Mouse (Mus musculus): Measurements from ENCODE around the gene S100a7a. TPM values are rescaled to one million over a fixed set of nuclear protein-coding genes. Genes with fewer than 3 reads are reported as not detected.

S100a7a gene
- 0.13 and 0.44 TPM in 2 replicates for polyA plus RNA-seq (2015; fragmentation: Nextera tagmentation; extraction: Ambion mirVana)

DNA sequence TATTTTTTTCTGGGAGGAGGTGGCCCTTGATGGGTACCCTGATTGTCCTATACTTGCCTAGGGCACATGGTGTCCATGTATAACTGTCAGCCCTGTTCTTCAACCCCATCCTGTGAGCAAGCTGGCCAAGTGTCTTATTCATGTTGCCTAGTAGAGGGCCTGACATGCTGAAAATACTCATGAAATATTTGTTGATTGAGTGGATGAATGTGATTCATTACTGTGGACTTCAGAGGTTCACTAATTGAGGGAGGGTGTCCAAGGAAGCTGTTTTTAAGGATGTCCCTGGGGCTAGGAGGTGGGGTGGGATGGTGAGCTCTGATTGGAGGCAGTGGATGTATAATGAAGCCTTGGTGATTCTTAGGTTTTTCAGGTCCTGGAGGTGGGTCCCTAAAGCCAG, at the start of gene S100a7a:
Gene S100a7a (plus strand): TSS at position 301 of the 400 bp plus-strand sequence.
- Histone ChIP-seq H3K27ac (no peak within 1 kb of the TSS), H3K4me2 (replicated peaks) (no peak within 1 kb of the TSS), H3K9me3 (no peaks in the 10 kb centered on the region), H3K27me3 (replicated peaks) (peaks cover 5% of the 10 kb centered on the region), H3K4me1 (replicated peaks) (no peaks in the 10 kb centered on the region), H3K9ac (no peak within 1 kb of the TSS), H3K4me3 (replicated peaks) (no peak within 1 kb of the TSS), H3K36me3 (no peaks in the 10 kb centered on the region)
- no peak for ATAC-seq

DNA sequence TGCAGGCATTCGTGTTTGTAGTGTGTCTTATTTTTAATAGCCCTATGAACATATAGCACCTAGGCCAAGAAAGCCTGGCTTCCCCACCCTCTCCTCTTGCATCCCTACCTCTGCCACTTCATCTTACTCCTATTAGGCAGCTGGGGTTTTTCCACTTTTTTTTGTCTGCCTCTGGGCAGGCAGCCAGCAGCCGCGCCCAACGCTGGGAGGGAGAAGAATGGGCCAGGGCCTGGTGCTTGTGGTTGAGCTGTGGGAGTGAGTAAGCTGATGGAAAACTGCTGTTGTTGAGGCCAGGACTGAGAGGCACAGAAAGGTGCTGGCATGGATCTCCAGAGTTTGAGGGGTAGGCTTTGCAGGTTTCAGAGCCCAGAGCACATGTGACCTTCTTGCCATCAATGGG, 49.4 kb upstream of the S100a7a start:
- no peaks in the 10 kb centered on the region for H3K36me3 ChIP-seq
- no peak overlapping the region for H3K4me2 ChIP-seq (replicated peaks)
- H3K9ac ChIP-seq, result no peak overlapping the region
- peaks cover 18% of the 10 kb centered on the region for H3K4me1 ChIP-seq (replicated peaks)
- H3K4me3 ChIP-seq (replicated peaks), result no peak overlapping the region
- H3K27ac ChIP-seq, result peak overlapping the region; percentile 62
- WGBS, result 12% methylated on average over 4 of the region's 4 CpGs
- no peaks in the 10 kb centered on the region for H3K27me3 ChIP-seq (replicated peaks)
- H3K9me3 ChIP-seq, result no peaks in the 10 kb centered on the region
- ATAC-seq, result peak; percentile 65

DNA sequence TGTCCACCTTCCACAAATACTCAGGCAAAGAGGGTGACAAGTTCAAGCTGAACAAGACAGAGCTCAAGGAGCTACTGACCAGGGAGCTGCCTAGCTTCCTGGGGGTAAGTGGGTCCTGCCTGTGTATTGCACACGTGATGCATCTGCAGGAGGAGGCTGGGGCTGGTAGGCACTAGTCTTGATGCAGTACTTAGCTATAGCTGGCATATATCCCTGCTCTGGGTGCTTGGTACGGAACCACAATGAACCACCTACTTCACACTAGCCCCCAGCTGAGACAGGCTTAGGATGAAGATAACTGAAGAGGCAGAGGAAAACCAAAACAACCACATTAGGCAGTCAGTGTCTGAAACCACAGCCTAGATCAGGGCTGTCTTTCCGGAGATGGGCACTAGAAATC, 48.8 kb upstream of the S100a7a start:
- Histone ChIP-seq H3K4me3 (replicated peaks) (no peak overlapping the region), H3K4me2 (replicated peaks) (no peak overlapping the region), H3K4me1 (replicated peaks) (peaks cover 18% of the 10 kb centered on the region), H3K36me3 (no peaks in the 10 kb centered on the region), H3K9ac (no peak overlapping the region), H3K27me3 (replicated peaks) (no peaks in the 10 kb centered on the region), H3K9me3 (no peaks in the 10 kb centered on the region), H3K27ac (peak overlapping the region; percentile 45; the same call in 1 of the 2 replicates)
- 76% methylated on average over 3 of the region's 3 CpGs for WGBS
- ATAC-seq, result no peak

DNA sequence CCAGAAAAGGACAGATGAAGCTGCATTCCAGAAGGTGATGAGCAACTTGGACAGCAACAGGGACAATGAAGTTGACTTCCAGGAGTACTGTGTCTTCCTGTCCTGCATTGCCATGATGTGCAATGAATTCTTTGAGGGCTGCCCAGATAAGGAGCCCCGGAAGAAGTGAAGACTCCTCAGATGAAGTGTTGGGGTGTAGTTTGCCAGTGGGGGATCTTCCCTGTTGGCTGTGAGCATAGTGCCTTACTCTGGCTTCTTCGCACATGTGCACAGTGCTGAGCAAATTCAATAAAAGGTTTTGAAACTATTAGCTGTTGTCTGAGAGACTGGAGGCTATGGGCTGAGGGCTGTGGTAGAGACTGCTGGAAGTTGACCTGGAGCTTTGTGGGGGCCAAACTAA, 48.1 kb upstream of the S100a7a start:
- no peak overlapping the region for H3K4me2 ChIP-seq (replicated peaks)
- H3K4me1 ChIP-seq (replicated peaks), result peaks cover 18% of the 10 kb centered on the region
- H3K27ac ChIP-seq, result peak overlapping the region; percentile 45; the same call in 1 of the 2 replicates
- H3K36me3 ChIP-seq, result no peaks in the 10 kb centered on the region
- no peak overlapping the region for H3K4me3 ChIP-seq (replicated peaks)
- ATAC-seq, result no peak
- no peak overlapping the region for H3K9ac ChIP-seq
- no peaks in the 10 kb centered on the region for H3K27me3 ChIP-seq (replicated peaks)
- 83% methylated on average over 2 of the region's 2 CpGs for WGBS
- H3K9me3 ChIP-seq, result no peaks in the 10 kb centered on the region

DNA sequence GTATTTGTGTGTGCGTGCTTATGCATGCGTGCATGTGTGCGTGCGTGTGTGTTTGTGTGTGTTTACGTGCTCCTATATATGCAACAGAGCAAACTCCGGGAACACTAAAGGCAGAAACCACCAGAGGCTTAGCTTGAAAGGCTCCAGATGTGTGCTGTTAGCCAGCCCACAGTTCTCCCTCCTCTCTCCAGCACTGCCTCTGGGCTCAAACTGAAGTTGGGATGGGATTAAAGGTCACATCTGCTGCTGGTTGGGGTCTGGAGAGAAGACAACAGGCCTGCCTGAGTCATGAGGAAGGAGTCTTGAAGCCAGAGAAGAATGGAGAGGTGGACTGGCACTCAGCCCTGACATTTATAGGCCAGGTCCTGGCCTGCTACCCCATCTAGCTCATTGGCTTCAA, 47.6 kb upstream of the S100a7a start:
- H3K27me3 ChIP-seq (replicated peaks), result no peaks in the 10 kb centered on the region
- H3K4me3 ChIP-seq (replicated peaks), result no peak overlapping the region
- 56% methylated on average over 6 of the region's 6 CpGs for WGBS
- no peak overlapping the region for H3K4me2 ChIP-seq (replicated peaks)
- H3K36me3 ChIP-seq, result no peaks in the 10 kb centered on the region
- no peak overlapping the region for H3K9ac ChIP-seq
- H3K4me1 ChIP-seq (replicated peaks), result peaks cover 18% of the 10 kb centered on the region
- peak overlapping the region; percentile 45; the same call in 1 of the 2 replicates for H3K27ac ChIP-seq
- H3K9me3 ChIP-seq, result no peaks in the 10 kb centered on the region
- no peak for ATAC-seq

DNA sequence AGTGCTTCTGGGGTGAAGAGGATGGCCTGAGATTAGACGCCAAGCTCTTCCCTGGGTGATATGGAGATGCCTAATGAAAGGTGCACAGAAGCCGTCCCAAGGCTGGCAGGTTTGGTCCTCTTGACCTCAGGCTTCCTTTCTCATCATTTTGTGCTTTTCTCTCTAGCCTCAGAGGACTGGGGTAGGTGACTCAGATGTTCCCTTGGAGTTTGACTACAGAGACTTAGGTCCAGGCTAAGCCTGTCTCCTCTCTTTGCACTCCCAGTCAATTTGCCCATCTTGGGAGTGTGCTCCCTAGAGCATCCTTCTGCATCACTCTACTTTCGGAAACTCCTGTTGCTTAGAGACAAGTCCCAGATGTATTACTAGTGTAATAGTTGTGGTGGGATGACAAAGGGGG, 46.5 kb upstream of the S100a7a start:
- Histone ChIP-seq H3K4me1 (replicated peaks) (peaks cover 18% of the 10 kb centered on the region), H3K9me3 (no peaks in the 10 kb centered on the region), H3K9ac (no peak overlapping the region), H3K36me3 (no peaks in the 10 kb centered on the region), H3K27me3 (replicated peaks) (no peaks in the 10 kb centered on the region), H3K4me2 (replicated peaks) (no peak overlapping the region), H3K4me3 (replicated peaks) (no peak overlapping the region), H3K27ac (no peak overlapping the region)
- 84% methylated on average over 3 of the region's 3 CpGs for WGBS
- ATAC-seq, result no peak

DNA sequence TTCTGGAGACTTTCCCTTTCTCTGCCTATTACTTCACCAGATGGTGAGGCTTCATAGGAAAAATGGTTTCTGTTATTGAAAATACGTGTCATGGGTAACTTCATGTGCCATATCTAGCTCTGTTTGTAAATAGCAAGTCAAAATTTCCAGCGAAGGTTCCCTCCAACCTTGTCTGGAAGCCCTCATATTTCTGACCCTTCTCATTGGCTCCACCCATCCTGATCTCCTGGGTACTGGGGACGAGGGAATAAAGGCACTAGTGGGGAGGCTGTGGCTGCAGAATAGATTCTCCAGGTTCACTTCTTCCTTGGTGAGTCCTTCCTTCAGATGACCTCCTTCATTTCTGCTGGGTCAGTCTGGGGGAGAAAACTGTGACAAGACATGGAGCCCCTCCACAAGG, 45.6 kb upstream of the S100a7a start, which contains the start of gene S100a5:
Gene S100a5 (plus strand): TSS at position 301 of the 400 bp plus-strand sequence.
- no peak for ATAC-seq
- Histone ChIP-seq H3K27ac (no peak within 1 kb of the TSS), H3K9me3 (no peaks in the 10 kb centered on the region), H3K27me3 (replicated peaks) (no peaks in the 10 kb centered on the region), H3K9ac (no peak within 1 kb of the TSS), H3K36me3 (no peaks in the 10 kb centered on the region), H3K4me2 (replicated peaks) (no peak within 1 kb of the TSS; the same call in 1 of the 2 replicates), H3K4me1 (replicated peaks) (peaks cover 24% of the 10 kb centered on the region), H3K4me3 (replicated peaks) (no peak within 1 kb of the TSS)
- WGBS, result 55% methylated on average over 3 of the region's 3 CpGs

DNA sequence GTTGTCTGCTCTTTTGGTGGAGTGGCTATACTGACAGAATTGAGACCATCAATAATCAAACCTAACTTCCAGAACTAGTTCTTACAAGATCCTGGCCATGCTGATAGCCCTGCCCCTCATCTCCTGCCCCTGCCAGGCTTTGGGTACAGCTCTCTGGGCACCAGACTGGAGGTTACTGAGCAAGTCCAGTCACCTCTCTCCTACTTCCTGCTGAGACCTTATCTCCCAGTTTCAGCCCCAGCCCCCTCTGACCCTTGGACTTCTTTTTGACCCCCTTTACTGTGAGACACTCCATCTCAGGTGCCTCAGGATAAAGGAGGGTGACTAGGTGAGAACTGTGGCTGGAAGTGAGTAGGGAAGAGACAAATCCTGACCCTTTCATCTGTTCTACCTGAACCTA, 44.7 kb upstream of the S100a7a start:
- H3K27me3 ChIP-seq (replicated peaks), result no peaks in the 10 kb centered on the region
- H3K4me1 ChIP-seq (replicated peaks), result peaks cover 22% of the 10 kb centered on the region
- H3K27ac ChIP-seq, result no peak overlapping the region
- H3K4me2 ChIP-seq (replicated peaks), result no peak overlapping the region; the same call in 1 of the 2 replicates
- H3K4me3 ChIP-seq (replicated peaks), result no peak overlapping the region
- ATAC-seq, result peak; percentile 52
- no peak overlapping the region for H3K9ac ChIP-seq
- H3K9me3 ChIP-seq, result no peaks in the 10 kb centered on the region
- H3K36me3 ChIP-seq, result no peaks in the 10 kb centered on the region

DNA sequence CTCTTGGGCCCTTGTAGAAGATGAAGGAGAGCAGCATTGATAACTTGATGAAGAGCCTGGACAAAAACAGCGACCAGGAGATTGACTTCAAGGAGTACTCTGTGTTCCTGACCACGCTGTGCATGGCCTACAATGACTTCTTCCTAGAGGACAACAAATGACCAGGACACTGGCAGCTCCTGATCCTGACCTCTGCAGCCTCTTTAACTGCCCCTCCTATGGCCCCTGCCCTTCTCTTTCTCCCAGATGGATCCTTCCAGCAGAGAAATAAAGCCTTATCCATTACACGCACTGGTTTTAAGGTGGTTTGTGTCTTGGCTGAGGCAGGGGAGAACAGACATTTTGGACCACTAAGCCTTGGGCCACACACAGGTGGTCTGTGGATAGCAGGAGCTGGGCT, 42.3 kb upstream of the S100a7a start:
- Histone ChIP-seq H3K27ac (no peak overlapping the region), H3K4me2 (replicated peaks) (no peak overlapping the region), H3K36me3 (no peaks in the 10 kb centered on the region), H3K9me3 (no peaks in the 10 kb centered on the region), H3K9ac (no peak overlapping the region), H3K4me3 (replicated peaks) (no peak overlapping the region), H3K4me1 (replicated peaks) (peaks cover 20% of the 10 kb centered on the region), H3K27me3 (replicated peaks) (no peaks in the 10 kb centered on the region)
- 78% methylated on average over 3 of the region's 3 CpGs for WGBS
- ATAC-seq, result no peak

DNA sequence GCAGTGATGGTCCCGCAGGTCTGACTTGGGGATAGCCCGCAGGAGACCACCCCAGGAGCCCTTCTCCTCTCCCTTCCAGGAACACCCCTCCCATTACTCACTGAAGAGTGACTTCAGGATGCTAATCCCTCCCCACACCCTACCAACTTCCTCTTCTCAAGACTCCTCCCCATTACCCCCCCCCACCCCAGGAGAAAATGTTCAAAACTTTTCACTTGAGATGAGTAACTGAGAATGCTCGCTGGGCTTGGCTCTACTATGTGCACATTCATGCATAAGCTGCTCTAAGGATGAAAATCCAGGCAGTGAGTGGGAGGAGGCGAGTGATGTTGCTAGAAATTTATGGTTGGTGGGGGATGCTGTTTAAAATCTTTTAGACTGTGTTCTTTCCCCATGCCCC, 41.8 kb upstream of the S100a7a start:
- no peak overlapping the region for H3K9ac ChIP-seq
- WGBS, result 68% methylated on average over 4 of the region's 4 CpGs
- H3K27me3 ChIP-seq (replicated peaks), result no peaks in the 10 kb centered on the region
- H3K9me3 ChIP-seq, result no peaks in the 10 kb centered on the region
- no peak overlapping the region for H3K27ac ChIP-seq
- H3K4me1 ChIP-seq (replicated peaks), result peaks cover 20% of the 10 kb centered on the region
- H3K4me3 ChIP-seq (replicated peaks), result no peak overlapping the region
- no peak for ATAC-seq
- H3K4me2 ChIP-seq (replicated peaks), result no peak overlapping the region
- H3K36me3 ChIP-seq, result no peaks in the 10 kb centered on the region

DNA sequence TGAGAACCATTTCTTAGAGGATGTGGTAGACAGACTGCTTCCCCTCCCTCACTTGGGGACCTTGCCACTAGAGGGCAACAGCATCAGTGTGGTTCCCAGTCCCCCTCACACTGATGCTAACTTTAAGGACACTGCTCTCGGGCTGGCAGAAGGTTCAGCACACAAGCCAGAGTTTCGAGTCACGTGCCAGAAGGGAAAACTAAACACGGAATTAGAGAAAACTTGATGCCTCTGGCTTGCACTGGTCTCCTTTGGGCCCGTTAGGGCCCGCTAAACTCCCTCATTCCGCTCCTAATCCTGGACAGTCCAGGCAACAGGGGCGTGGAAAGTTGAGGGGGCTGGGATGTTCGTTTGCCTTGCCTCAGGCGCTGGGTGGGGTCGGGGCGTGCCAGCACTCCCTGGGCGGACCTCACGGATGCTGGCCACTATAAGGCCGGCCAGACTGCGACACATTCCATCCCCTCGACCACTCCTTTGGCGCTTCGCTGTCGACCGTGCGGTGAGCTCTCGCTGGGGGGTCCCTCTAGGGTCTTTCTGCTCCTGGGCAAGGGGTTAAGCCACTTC, 41.0 kb upstream of the S100a7a start, which contains the start of gene S100a6:
Gene S100a6 (plus strand): TSS at position 155 of the 564 bp plus-strand sequence.
- peak within 1 kb of the TSS; percentile 23 for H3K9ac ChIP-seq
- H3K4me2 ChIP-seq (replicated peaks), result peak within 1 kb of the TSS; percentile 72
- no peaks in the 10 kb centered on the region for H3K36me3 ChIP-seq
- H3K27ac ChIP-seq, result peak within 1 kb of the TSS; percentile 77; the same call in 1 of the 2 replicates
- H3K27me3 ChIP-seq (replicated peaks), result no peaks in the 10 kb centered on the region
- ATAC-seq, result peak; percentile 68
- peak within 1 kb of the TSS; percentile 38 for H3K4me3 ChIP-seq (replicated peaks)
- H3K9me3 ChIP-seq, result no peaks in the 10 kb centered on the region
- H3K4me1 ChIP-seq (replicated peaks), result peaks cover 20% of the 10 kb centered on the region
- 1% methylated on average over 23 of the region's 23 CpGs for WGBS

DNA sequence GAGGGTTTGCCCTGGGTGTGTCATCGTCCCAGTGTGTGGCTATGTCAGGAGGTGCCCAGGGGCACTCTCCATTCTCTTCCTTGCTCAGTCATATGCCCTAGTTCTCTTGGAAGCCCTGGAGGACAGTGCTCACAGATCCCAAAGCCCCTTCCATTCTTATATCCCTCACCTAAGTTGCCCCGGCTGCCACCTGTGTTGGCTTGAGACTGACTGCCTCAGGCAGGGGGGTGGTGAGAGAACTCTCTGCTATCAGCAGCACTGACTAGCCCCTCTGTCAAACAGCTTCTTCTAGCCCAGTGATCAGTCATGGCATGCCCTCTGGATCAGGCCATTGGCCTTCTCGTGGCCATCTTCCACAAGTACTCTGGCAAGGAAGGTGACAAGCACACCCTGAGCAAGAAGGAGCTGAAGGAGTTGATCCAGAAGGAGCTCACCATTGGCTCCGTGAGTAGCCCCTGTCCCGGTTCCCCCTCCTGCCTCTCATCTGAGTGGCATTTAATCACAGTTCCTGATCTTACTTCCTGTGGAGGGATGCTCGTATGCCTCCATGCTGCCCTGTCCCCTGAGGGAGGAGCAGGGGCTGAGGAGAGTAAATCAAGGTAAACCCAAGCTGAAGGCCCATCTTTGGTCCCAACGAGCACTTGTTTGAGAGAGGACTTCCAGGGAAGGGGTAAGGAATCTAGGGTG, 40.2 kb upstream of the S100a7a start:
- peak overlapping the region; percentile 23 for H3K9ac ChIP-seq
- no peaks in the 10 kb centered on the region for H3K36me3 ChIP-seq
- ATAC-seq, result peak; percentile 6; the same call in 1 of the 2 replicates
- H3K4me2 ChIP-seq (replicated peaks), result peak overlapping the region; percentile 72
- no peaks in the 10 kb centered on the region for H3K9me3 ChIP-seq
- H3K4me1 ChIP-seq (replicated peaks), result peaks cover 20% of the 10 kb centered on the region
- no peaks in the 10 kb centered on the region for H3K27me3 ChIP-seq (replicated peaks)
- peak overlapping the region; percentile 77 for H3K27ac ChIP-seq
- peak overlapping the region; percentile 38 for H3K4me3 ChIP-seq (replicated peaks)
- 67% methylated on average over 7 of the region's 7 CpGs for WGBS

DNA sequence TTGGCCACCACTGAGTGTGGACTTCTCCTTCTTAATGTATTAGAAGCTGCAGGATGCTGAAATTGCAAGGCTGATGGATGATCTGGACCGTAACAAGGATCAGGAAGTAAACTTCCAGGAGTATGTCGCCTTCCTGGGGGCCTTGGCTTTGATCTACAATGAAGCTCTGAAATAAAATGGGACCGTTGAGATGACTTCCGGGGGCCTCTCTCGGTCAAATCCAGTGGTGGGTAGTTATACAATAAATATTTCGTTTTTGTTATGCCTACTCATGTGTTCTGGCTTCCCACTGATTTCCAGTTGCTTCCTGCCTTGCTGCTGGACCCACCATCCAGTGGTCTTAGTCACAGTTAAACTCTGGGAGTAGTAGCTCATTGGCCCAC, 39.7 kb upstream of the S100a7a start:
- Histone ChIP-seq H3K9ac (no peak overlapping the region), H3K9me3 (no peaks in the 10 kb centered on the region), H3K27ac (peak overlapping the region; percentile 77), H3K27me3 (replicated peaks) (no peaks in the 10 kb centered on the region), H3K4me1 (replicated peaks) (peaks cover 20% of the 10 kb centered on the region), H3K36me3 (no peaks in the 10 kb centered on the region), H3K4me2 (replicated peaks) (peak overlapping the region; percentile 72), H3K4me3 (replicated peaks) (peak overlapping the region; percentile 38)
- WGBS, result 74% methylated on average over 6 of the region's 6 CpGs
- no peak for ATAC-seq

All from intestine, embryonic 15.5 days (tissue).